Mouse (Mus musculus) mesoderm, embryonic 11.5 days (tissue): Measurements from ENCODE around the gene Zc3h14.

ENCODE experiments used
- DNase-seq: peaks from one replicate; pipeline ENCODE4 v3.0.0-alpha.2; 2012; ENCODE audit warnings: low read depth, low spot score

The Zc3h14 gene

GRCm38 (mm10) chr12:98746746-98747379, at the start of gene Zc3h14:
Gene Zc3h14, plus strand, starts transcription at chr12:98746964.
- DNase-seq, result peak; percentile 98

GRCm38 (mm10) chr12:98697202-98697601, 49.6 kb upstream of the Zc3h14 start:
- no peak for DNase-seq

- no peak for DNase-seq
These were observed 45.2 kb upstream of the Zc3h14 start for GRCm38 (mm10) chr12:98701564-98701963.

GRCm38 (mm10) chr12:98703554-98703953, 43.2 kb upstream of the Zc3h14 start:
- DNase-seq, result no peak

GRCm38 (mm10) chr12:98703961-98704360, 42.8 kb upstream of the Zc3h14 start:
- DNase-seq, result no peak

- DNase-seq, result no peak
These were observed 33.9 kb upstream of the Zc3h14 start for GRCm38 (mm10) chr12:98712819-98713218.

- DNase-seq, result no peak
These were observed 33.1 kb upstream of the Zc3h14 start for GRCm38 (mm10) chr12:98713621-98714103.

GRCm38 (mm10) chr12:98714757-98715156, 32.0 kb upstream of the Zc3h14 start:
- peak; percentile 56 for DNase-seq

- no peak for DNase-seq
These were observed 30.6 kb upstream of the Zc3h14 start for GRCm38 (mm10) chr12:98716142-98716541.

- DNase-seq, result no peak
These were observed 26.1 kb upstream of the Zc3h14 start for GRCm38 (mm10) chr12:98720628-98721027.

GRCm38 (mm10) chr12:98721030-98721429, 25.7 kb upstream of the Zc3h14 start:
- no peak for DNase-seq

- no peak for DNase-seq
These were observed 22.5 kb upstream of the Zc3h14 start for GRCm38 (mm10) chr12:98724224-98724623.

- no peak for DNase-seq
These were observed 21.8 kb upstream of the Zc3h14 start for GRCm38 (mm10) chr12:98724976-98725375.

- no peak for DNase-seq
These were observed 20.7 kb upstream of the Zc3h14 start for GRCm38 (mm10) chr12:98726078-98726477.

- DNase-seq, result no peak
These were observed 19.6 kb upstream of the Zc3h14 start for GRCm38 (mm10) chr12:98727186-98727585.

- no peak for DNase-seq
These were observed 16.1 kb upstream of the Zc3h14 start for GRCm38 (mm10) chr12:98730682-98731081.

- DNase-seq, result no peak
These were observed 13.6 kb upstream of the Zc3h14 start for GRCm38 (mm10) chr12:98733165-98733564.

GRCm38 (mm10) chr12:98733776-98734175, 13.0 kb upstream of the Zc3h14 start:
- no peak for DNase-seq

GRCm38 (mm10) chr12:98734246-98734879, 12.4 kb upstream of the Zc3h14 start:
- DNase-seq, result peak; percentile 90

- DNase-seq, result no peak
These were observed 11.6 kb upstream of the Zc3h14 start for GRCm38 (mm10) chr12:98734880-98735801.

GRCm38 (mm10) chr12:98736951-98737800, 9.6 kb upstream of the Zc3h14 start, which contains the start of gene Ptpn21:
Gene Ptpn21, minus strand, starts transcription at chr12:98737405.
- peak; percentile 61 for DNase-seq
